Mouse (Mus musculus): ENCODE measurements around the gene Qrfp.

Qrfp gene

GRCm38 (mm10) chr2:31769631-31770111, 40.7 kb downstream of the Qrfp start:
- peak; percentile 84 to 87 for DNase-seq

- no peak for DNase-seq
Observed at GRCm38 (mm10) chr2:31769115-31769514, 41.3 kb downstream of the Qrfp start.

GRCm38 (mm10) chr2:31767815-31768214, 42.6 kb downstream of the Qrfp start:
- DNase-seq = no peak

- DNase-seq = no peak
Observed at GRCm38 (mm10) chr2:31767104-31767503, 43.3 kb downstream of the Qrfp start.

- no peak for DNase-seq
Observed at GRCm38 (mm10) chr2:31763271-31763670, 47.1 kb downstream of the Qrfp start.

GRCm38 (mm10) chr2:31762853-31763252, 47.5 kb downstream of the Qrfp start:
- DNase-seq = no peak

GRCm38 (mm10) chr2:31762155-31762554, 48.2 kb downstream of the Qrfp start:
- no peak for DNase-seq

- peak; percentile 32 to 36 for DNase-seq
Observed at GRCm38 (mm10) chr2:31761585-31761984, 48.8 kb downstream of the Qrfp start.

GRCm38 (mm10) chr2:31761115-31761531, 49.3 kb downstream of the Qrfp start:
- DNase-seq = no peak

- DNase-seq = no peak
Observed at GRCm38 (mm10) chr2:31760486-31760885, 49.9 kb downstream of the Qrfp start.

GRCm38 (mm10) chr2:31759751-31760460, 50.5 kb downstream of the Qrfp start:
- peak; percentile 83 to 93 for DNase-seq

- DNase-seq = no peak
Observed at GRCm38 (mm10) chr2:31758966-31759365, 51.4 kb downstream of the Qrfp start.

- DNase-seq = no peak
Observed at GRCm38 (mm10) chr2:31757472-31757871, 52.9 kb downstream of the Qrfp start.

All from kidney, postnatal 36 days (tissue).